ENCODE assay signal across 8 mouse cellular contexts in genomic region chr4:155943049-155943452, GRCm38 (mm10). TPM values are rescaled to one million over a fixed set of nuclear protein-coding genes. Genes with fewer than 3 reads are reported as not detected.
DNase-seq lines count a peak whose midpoint lies in the region; ATAC-seq and TF ChIP-seq lines count a peak whose summit lies in the region.

No protein-coding gene starts in this region.

- H3K4me1 ChIP-seq in hindbrain, embryonic 15.5 days (replicated peaks): peaks cover 31% of the 10 kb centered on the region
- H3K4me1 ChIP-seq in limb, embryonic 10.5 days: peaks cover 16% of the 10 kb centered on the region

- 0 out of 2 replicates have a peak, but pooled peaks cover 10% of the 10 kb centered on the region for H3K36me3 ChIP-seq in hindbrain, embryonic 15.5 days
- H3K36me3 ChIP-seq in limb, embryonic 10.5 days: peaks cover 24% of the 10 kb centered on the region

- peak overlapping the region; percentile 97 for H3K27ac ChIP-seq in gastrocnemius, adult 2 months
- H3K27ac ChIP-seq in hindbrain, embryonic 15.5 days (replicated peaks): peak overlapping the region; percentile 87
- H3K27ac ChIP-seq in limb, embryonic 10.5 days: peak overlapping the region; percentile 95

- peak overlapping the region; percentile 99 for H3K4me3 ChIP-seq in gastrocnemius, adult 2 months
- peak overlapping the region; percentile 76 for H3K4me3 ChIP-seq in hindbrain, embryonic 15.5 days
- peak overlapping the region; percentile 99 for H3K4me3 ChIP-seq in limb, embryonic 10.5 days

- intact Hi-C loops in gastrocnemius, adult 2 months (cut with DNase I): loop anchor here (5.0 to 10.0 kb wide), 3 partner anchors 49 to 108 kb away; partner anchors contain the start of genes Acap3, Aurkaip1, B3galt6 and Mxra8

- no peaks in the 10 kb centered on the region for H3K9me3 ChIP-seq in hindbrain, embryonic 15.5 days
- H3K9me3 ChIP-seq in limb, embryonic 10.5 days (replicated peaks): no peaks in the 10 kb centered on the region

- 1% methylated on average over 17 of the region's 17 CpGs for WGBS in hindbrain, embryonic 15.5 days
- 2% methylated on average over 17 of the region's 17 CpGs for WGBS in limb, embryonic 10.5 days

- ATAC-seq in hindbrain, embryonic 15.5 days (ENCODE audit: low FRiP score, low read depth): peak; percentile 50; the same call in 1 of the 2 replicates

- peak overlapping the region; percentile 83 for H3K4me2 ChIP-seq in hindbrain, embryonic 15.5 days

- H3K27me3 ChIP-seq in hindbrain, embryonic 15.5 days: no peaks in the 10 kb centered on the region
- H3K27me3 ChIP-seq in limb, embryonic 10.5 days (ENCODE audit: low read depth, poor library complexity, severe bottlenecking): no peaks in the 10 kb centered on the region

- TF ChIP-seq CTCF in gastrocnemius, adult 2 months (IDR thresholded peaks at IDR 0.05): no peak

- DNase-seq in layer of hippocampus, adult 11-12 months (ENCODE audit: low spot score): peak; percentile 41
- no peak for DNase-seq in layer of hippocampus, adult 18-20 months (ENCODE audit: low spot score in 2 of 2)
- peak; percentile 67 for DNase-seq in cerebellum, adult 9-11 months
- peak; percentile 78 for DNase-seq in gastrocnemius, adult 2 months
- no peak for DNase-seq in limb, embryonic 10.5 days (ENCODE audit: low spot score)
- peak; percentile 18 for DNase-seq in mesoderm, embryonic 11.5 days (ENCODE audit: low read depth, low spot score)
- no peak for DNase-seq in yolk sac, embryonic 10.5 days (ENCODE audit: low spot score)

- peak overlapping the region; percentile 73 for H3K9ac ChIP-seq in hindbrain, embryonic 15.5 days

RNA-seq across cellular contexts. Expression of gene Ube2j2, which starts 0.6 kb away (rescaled TPM):
- total RNA-seq in layer of hippocampus, adult 18-20 months (2021): 10 to 100 TPM; 68.2 to 70.8 TPM
- total RNA-seq in gastrocnemius, adult 2 months (2021): 10 to 100 TPM; 62.8 to 64.5 TPM
- polyA plus RNA-seq in hindbrain, embryonic 15.5 days (2015; fragmentation: Nextera tagmentation; extraction: Ambion mirVana): 104 and 115 TPM in 2 replicates
- 163 and 168 TPM in 2 replicates for polyA plus RNA-seq in limb, embryonic 10.5 days (2016; fragmentation: Nextera tagmentation; extraction: Ambion mirVana)

RNA-seq across cellular contexts. Expression of gene C1qtnf12, which starts 19.1 kb away (rescaled TPM):
- 10 to 100 TPM; 15.7 to 16.8 TPM for total RNA-seq in layer of hippocampus, adult 18-20 months (2021)
- 10 to 100 TPM; 15.1 to 18.5 TPM for total RNA-seq in gastrocnemius, adult 2 months (2021)
- 13.4 and 16.6 TPM in 2 replicates for polyA plus RNA-seq in hindbrain, embryonic 15.5 days (2015; fragmentation: Nextera tagmentation; extraction: Ambion mirVana)
- polyA plus RNA-seq in limb, embryonic 10.5 days (2016; fragmentation: Nextera tagmentation; extraction: Ambion mirVana): 23.4 and 24.5 TPM in 2 replicates

RNA-seq across cellular contexts. Expression of gene B3galt6, which starts 49.4 kb away (rescaled TPM):
- 10 to 100 TPM in 1 of 2 experiments, 1 to 10 TPM in 1; 9.3 to 10.3 TPM for total RNA-seq in layer of hippocampus, adult 18-20 months (2021)
- 1 to 10 TPM in 1 of 2 experiments, under 1 TPM in 1; 0.92 to 2.0 TPM for total RNA-seq in gastrocnemius, adult 2 months (2021)
- 33.1 and 35.9 TPM in 2 replicates for polyA plus RNA-seq in hindbrain, embryonic 15.5 days (2015; fragmentation: Nextera tagmentation; extraction: Ambion mirVana)
- polyA plus RNA-seq in limb, embryonic 10.5 days (2016; fragmentation: Nextera tagmentation; extraction: Ambion mirVana): 13.3 and 14.8 TPM in 2 replicates

RNA-seq across cellular contexts. Expression of gene Sdf4, which starts 49.6 kb away (rescaled TPM):
- total RNA-seq in layer of hippocampus, adult 18-20 months (2021): 100 to 1,000 TPM; 202 to 203 TPM
- total RNA-seq in gastrocnemius, adult 2 months (2021): 10 to 100 TPM; 75.7 to 81.5 TPM
- 114 and 120 TPM in 2 replicates for polyA plus RNA-seq in hindbrain, embryonic 15.5 days (2015; fragmentation: Nextera tagmentation; extraction: Ambion mirVana)
- polyA plus RNA-seq in limb, embryonic 10.5 days (2016; fragmentation: Nextera tagmentation; extraction: Ambion mirVana): 143 and 149 TPM in 2 replicates

RNA-seq across cellular contexts. Expression of gene Acap3, which starts 51.4 kb away (rescaled TPM):
- total RNA-seq in layer of hippocampus, adult 18-20 months (2021): 100 to 1,000 TPM; 105 to 120 TPM
- 1 to 10 TPM; 7.5 to 8.0 TPM for total RNA-seq in gastrocnemius, adult 2 months (2021)
- 68.8 and 74.6 TPM in 2 replicates for polyA plus RNA-seq in hindbrain, embryonic 15.5 days (2015; fragmentation: Nextera tagmentation; extraction: Ambion mirVana)
- polyA plus RNA-seq in limb, embryonic 10.5 days (2016; fragmentation: Nextera tagmentation; extraction: Ambion mirVana): 20.9 and 25.3 TPM in 2 replicates

Comparison
In these comparisons a context has a peak if more than half of its experiments do, and no peak if none do; other contexts are left out.
1. DNase-seq: peak in layer of hippocampus, adult 11-12 months (single experiment), cerebellum, adult 9-11 months (single experiment), gastrocnemius, adult 2 months (single experiment) and mesoderm, embryonic 11.5 days (single experiment); none in layer of hippocampus, adult 18-20 months (0 of 2), limb, embryonic 10.5 days (single experiment) and yolk sac, embryonic 10.5 days (single experiment).
2. Peak in every context shown above with its lines, with median percentiles within 50 percentile points of each other: H3K27ac ChIP-seq and H3K4me3 ChIP-seq.